Mouse (Mus musculus): ENCODE measurements at regions not wholly inside any gene's neighbourhood (a gene's known extent, or its start where the extent isn't known, plus 50 kb on each side); places are given as distances from the start of the nearest gene placed in this dataset.
A peak's percentile ranks its signal among the peaks of the same experiment; 100 is the strongest.
"Not testable (repeated sequence)": the region's sequence is repeated elsewhere in the genome, so short reads cannot be mapped to it uniquely, and the experiment has no call there.

- Histone ChIP-seq H3K9me3 (0 out of 2 replicates have a peak, but pooled peaks cover 2% of the 10 kb centered on the region), H3K27me3 (replicated peaks; ENCODE audit: low read depth, poor library complexity, severe bottlenecking) (no peaks in the 10 kb centered on the region), H3K4me3 (no peak overlapping the region), H3K27ac (replicated peaks) (no peak overlapping the region), H3K4me1 (no peaks in the 10 kb centered on the region), H3K36me3 (replicated peaks) (no peaks in the 10 kb centered on the region)
- DNase-seq (ENCODE audit: low spot score): no peak
- WGBS: 87% methylated on average over 2 of the region's 2 CpGs
These were observed 229.8 kb downstream of the Glrx3 start for GRCm38 (mm10) chr7:137667165-137667564.

GRCm38 (mm10) chr7:137671156-137671555, 233.7 kb downstream of the Glrx3 start:
- H3K36me3 ChIP-seq (replicated peaks): no peaks in the 10 kb centered on the region
- H3K4me3 ChIP-seq: no peak overlapping the region
- 65% methylated on average over 4 of the region's 4 CpGs for WGBS
- no peaks in the 10 kb centered on the region for H3K4me1 ChIP-seq
- peak; percentile 51 for DNase-seq (ENCODE audit: low spot score)
- no peak overlapping the region for H3K27ac ChIP-seq (replicated peaks)
- H3K27me3 ChIP-seq (replicated peaks; ENCODE audit: low read depth, poor library complexity, severe bottlenecking): no peaks in the 10 kb centered on the region
- 0 out of 2 replicates have a peak, but pooled peaks cover 2% of the 10 kb centered on the region for H3K9me3 ChIP-seq

GRCm38 (mm10) chr7:137674596-137674995, 237.2 kb downstream of the Glrx3 start:
- Histone ChIP-seq H3K36me3 (replicated peaks) (no peaks in the 10 kb centered on the region), H3K4me3 (no peak overlapping the region), H3K27ac (replicated peaks) (no peak overlapping the region), H3K9me3 (no peaks in the 10 kb centered on the region), H3K27me3 (replicated peaks; ENCODE audit: low read depth, poor library complexity, severe bottlenecking) (no peaks in the 10 kb centered on the region), H3K4me1 (no peaks in the 10 kb centered on the region)
- no peak for DNase-seq (ENCODE audit: low spot score)
- 90% methylated on average over 1 of the region's 1 CpGs for WGBS

- no peak for DNase-seq (ENCODE audit: low spot score)
- H3K4me3 ChIP-seq: no peak overlapping the region
- H3K36me3 ChIP-seq (replicated peaks): no peaks in the 10 kb centered on the region
- H3K27ac ChIP-seq (replicated peaks): no peak overlapping the region
- H3K4me1 ChIP-seq: no peaks in the 10 kb centered on the region
- 90% methylated on average over 5 of the region's 5 CpGs for WGBS
- no peaks in the 10 kb centered on the region for H3K27me3 ChIP-seq (replicated peaks; ENCODE audit: low read depth, poor library complexity, severe bottlenecking)
- H3K9me3 ChIP-seq: no peaks in the 10 kb centered on the region
These were observed 238.0 kb downstream of the Glrx3 start for GRCm38 (mm10) chr7:137675381-137675780.

- H3K36me3 ChIP-seq (replicated peaks): no peaks in the 10 kb centered on the region
- H3K9me3 ChIP-seq: no peaks in the 10 kb centered on the region
- H3K4me1 ChIP-seq: peaks cover 24% of the 10 kb centered on the region
- H3K4me3 ChIP-seq: no peak overlapping the region
- H3K27ac ChIP-seq (replicated peaks): no peak overlapping the region
- no peaks in the 10 kb centered on the region for H3K27me3 ChIP-seq (replicated peaks; ENCODE audit: low read depth, poor library complexity, severe bottlenecking)
- WGBS: 67% methylated on average over 6 of the region's 6 CpGs
- DNase-seq (ENCODE audit: low spot score): no peak
These were observed 247.4 kb downstream of the Glrx3 start for GRCm38 (mm10) chr7:137684826-137685225.

- H3K4me3 ChIP-seq: no peak overlapping the region
- H3K27ac ChIP-seq (replicated peaks): no peak overlapping the region
- H3K4me1 ChIP-seq: peaks cover 24% of the 10 kb centered on the region
- no peaks in the 10 kb centered on the region for H3K36me3 ChIP-seq (replicated peaks)
- no peaks in the 10 kb centered on the region for H3K9me3 ChIP-seq
- DNase-seq (ENCODE audit: low spot score): no peak
- WGBS: 83% methylated on average over 6 of the region's 6 CpGs
- no peaks in the 10 kb centered on the region for H3K27me3 ChIP-seq (replicated peaks; ENCODE audit: low read depth, poor library complexity, severe bottlenecking)
These were observed 247.9 kb downstream of the Glrx3 start for GRCm38 (mm10) chr7:137685320-137685719.

- Histone ChIP-seq H3K27ac (replicated peaks) (no peak overlapping the region), H3K36me3 (replicated peaks) (no peaks in the 10 kb centered on the region), H3K9me3 (no peaks in the 10 kb centered on the region), H3K4me1 (peaks cover 7% of the 10 kb centered on the region; the same call in 1 of the 2 replicates), H3K27me3 (replicated peaks; ENCODE audit: low read depth, poor library complexity, severe bottlenecking) (no peaks in the 10 kb centered on the region), H3K4me3 (no peak overlapping the region)
- DNase-seq (ENCODE audit: low spot score): no peak
- 75% methylated on average over 5 of the region's 5 CpGs for WGBS
These were observed 259.4 kb downstream of the Glrx3 start for GRCm38 (mm10) chr7:137696831-137697230.

GRCm38 (mm10) chr7:137698501-137698900, 261.1 kb downstream of the Glrx3 start:
- WGBS: 96% methylated on average over 6 of the region's 6 CpGs
- H3K27ac ChIP-seq (replicated peaks); H3K4me1 ChIP-seq; H3K36me3 ChIP-seq (replicated peaks); H3K27me3 ChIP-seq (replicated peaks; ENCODE audit: low read depth, poor library complexity, severe bottlenecking); H3K4me3 ChIP-seq; H3K9me3 ChIP-seq; DNase-seq (ENCODE audit: low spot score): not testable (repeated sequence)

GRCm38 (mm10) chr7:137712862-137713261, 275.4 kb downstream of the Glrx3 start:
- H3K27ac ChIP-seq (replicated peaks): no peak overlapping the region
- WGBS: 60% methylated on average over 9 of the region's 9 CpGs
- DNase-seq (ENCODE audit: low spot score): no peak
- no peaks in the 10 kb centered on the region for H3K36me3 ChIP-seq (replicated peaks)
- no peak overlapping the region for H3K4me3 ChIP-seq
- peaks cover 20% of the 10 kb centered on the region for H3K4me1 ChIP-seq
- no peaks in the 10 kb centered on the region for H3K9me3 ChIP-seq
- H3K27me3 ChIP-seq (replicated peaks; ENCODE audit: low read depth, poor library complexity, severe bottlenecking): no peaks in the 10 kb centered on the region

GRCm38 (mm10) chr7:137713856-137714255, 276.4 kb downstream of the Glrx3 start:
- WGBS: 64% methylated on average over 3 of the region's 3 CpGs
- H3K4me3 ChIP-seq: no peak overlapping the region
- DNase-seq (ENCODE audit: low spot score): no peak
- H3K9me3 ChIP-seq: no peaks in the 10 kb centered on the region
- H3K27ac ChIP-seq (replicated peaks): no peak overlapping the region
- no peaks in the 10 kb centered on the region for H3K36me3 ChIP-seq (replicated peaks)
- H3K27me3 ChIP-seq (replicated peaks; ENCODE audit: low read depth, poor library complexity, severe bottlenecking): no peaks in the 10 kb centered on the region
- peaks cover 20% of the 10 kb centered on the region for H3K4me1 ChIP-seq

GRCm38 (mm10) chr7:137714318-137714962, 277.0 kb downstream of the Glrx3 start:
- no peaks in the 10 kb centered on the region for H3K9me3 ChIP-seq
- no peaks in the 10 kb centered on the region for H3K27me3 ChIP-seq (replicated peaks; ENCODE audit: low read depth, poor library complexity, severe bottlenecking)
- peaks cover 20% of the 10 kb centered on the region for H3K4me1 ChIP-seq
- 43% methylated on average over 12 of the region's 12 CpGs for WGBS
- H3K36me3 ChIP-seq (replicated peaks): no peaks in the 10 kb centered on the region
- H3K27ac ChIP-seq (replicated peaks): no peak overlapping the region
- H3K4me3 ChIP-seq: no peak overlapping the region
- peak; percentile 48 for DNase-seq (ENCODE audit: low spot score)

GRCm38 (mm10) chr7:137715126-137715900, 277.9 kb downstream of the Glrx3 start:
- WGBS: 79% methylated on average over 6 of the region's 6 CpGs

More at GRCm38 (mm10) chr7:137715126-137715900, 277.9 kb downstream of the Glrx3 start:
- H3K36me3 ChIP-seq (replicated peaks): no peaks in the 10 kb centered on the region
- H3K4me1 ChIP-seq: peaks cover 20% of the 10 kb centered on the region
- no peak overlapping the region for H3K27ac ChIP-seq (replicated peaks)
- DNase-seq (ENCODE audit: low spot score): no peak
- no peaks in the 10 kb centered on the region for H3K9me3 ChIP-seq
- H3K4me3 ChIP-seq: no peak overlapping the region
- no peaks in the 10 kb centered on the region for H3K27me3 ChIP-seq (replicated peaks; ENCODE audit: low read depth, poor library complexity, severe bottlenecking)

Data from embryonic facial prominence, embryonic 10.5 days (tissue).